Mouse (Mus musculus) liver, postnatal 0 days (tissue): Measurements from ENCODE around the gene Cebpz. TPM values are rescaled to one million over a fixed set of nuclear protein-coding genes. Genes with fewer than 3 reads are reported as not detected.

ENCODE experiments used
- ATAC-seq: fragments of 200-750 bp; cut with Nextera tagmentation; 2 replicates; pipeline ENCODE4 v1.8.0; 2017; ENCODE audit warnings: mild to moderate bottlenecking, moderate library complexity
- DNase-seq: peaks from one replicate; pipeline ENCODE4 v3.0.0-alpha.2; 2016
- H3K27ac ChIP-seq: fragments of 300-500 bp; sonication (generic); 2 replicates; pipeline ENCODE4 v1.5.1; 2014; ENCODE audit warnings: antibody characterized with exemption, moderate library complexity, mild to moderate bottlenecking, low read depth
- H3K27me3 ChIP-seq: fragments of 300-500 bp; sonication (generic); 2 replicates; pipeline ENCODE4 v1.6.1; 2014; ENCODE audit warnings: low read length, control low read depth, mixed read lengths; ENCODE audit not compliant: insufficient read depth
- H3K36me3 ChIP-seq: fragments of 300-500 bp; sonication (generic); replicated peaks from 2 replicates; pipeline ENCODE4 v1.6.1; 2014; ENCODE audit warnings: mild to moderate bottlenecking, control low read depth, low read length, moderate library complexity, mixed read lengths; ENCODE audit not compliant: insufficient read depth
- H3K4me1 ChIP-seq: fragments of 300-500 bp; sonication (generic); 2 replicates; pipeline ENCODE4 v1.6.1; 2014; ENCODE audit warnings: antibody characterized with exemption, mild to moderate bottlenecking, control low read depth; ENCODE audit not compliant: insufficient read depth
- H3K4me2 ChIP-seq: fragments of 300-500 bp; sonication (generic); 2 replicates; pipeline ENCODE4 v1.6.1; 2014; ENCODE audit warnings: low read depth, mild to moderate bottlenecking, low read length, moderate library complexity, mixed read lengths
- H3K4me3 ChIP-seq: fragments of 300-500 bp; sonication (generic); 2 replicates; pipeline ENCODE4 v1.5.1; 2014; ENCODE audit warnings: low read depth, low read length
- H3K9ac ChIP-seq: fragments of 300-500 bp; sonication (generic); replicated peaks from 2 replicates; pipeline ENCODE4 v1.6.1; 2014; ENCODE audit warnings: mild to moderate bottlenecking, moderate library complexity
- H3K9me3 ChIP-seq: fragments of 300-500 bp; sonication (generic); 2 replicates; pipeline ENCODE4 v1.6.1; 2016; ENCODE audit warnings: mild to moderate bottlenecking, control low read depth, low read length, mixed read lengths
- CTCF ChIP-seq: sonication (generic); IDR thresholded peaks from 2 replicates; pipeline ENCODE4 v1.5.1; 2016; ENCODE audit warnings: antibody characterized with exemption, low read depth
- EP300 ChIP-seq: IDR thresholded peaks from 2 replicates; pipeline ENCODE4 v1.6.1; 2016; ENCODE audit warnings: antibody characterized with exemption, low read depth, mild to moderate bottlenecking
- WGBS: fragments of 180-500 bp; shearing (Covaris S2); extraction: QIAGEN DNeasy Blood & Tissue Kit; methylation state at CpG from one replicate; pipeline ENCODE4 v1.1.7; 2014; ENCODE audit not compliant: insufficient replicate concordance; 5-methylcytosine and 5-hydroxymethylcytosine counted together
- polyA plus RNA-seq: library from polyadenylated mRNA; unstranded; fragments of >200 nt; fragmentation: Nextera tagmentation; extraction: Ambion mirVana; gene quantifications from 2 replicates; pipeline ENCODE4 v1.2.1, GENCODE M21; 2015

Gene Cebpz
- polyA plus RNA-seq, 1 experiment from 2014 or later = 34.6 TPM

GRCm38 (mm10) chr17:78937229-78937853 lies 475 bp upstream of the Cebpz start:
- Histone ChIP-seq H3K4me1 (peaks cover 14% of the 10 kb centered on the region), H3K4me3 (peak overlapping the region; percentile 88), H3K36me3 (peaks cover 40% of the 10 kb centered on the region), H3K9me3 (no peaks in the 10 kb centered on the region), H3K27me3 (no peaks in the 10 kb centered on the region), H3K9ac (peak overlapping the region; percentile 86), H3K27ac (peak overlapping the region; percentile 41; the same call in 1 of the 2 replicates), H3K4me2 (peak overlapping the region; percentile 80)
- 10% methylated on average over 26 of the region's 26 CpGs for WGBS
- DNase-seq = peak; percentile 18
- ATAC-seq = peak; percentile 18; the same call in 1 of the 2 replicates
- TF ChIP-seq CTCF = no peak
- no peak for TF ChIP-seq EP300

- Histone ChIP-seq H3K27me3 (no peaks in the 10 kb centered on the region), H3K9ac (peak overlapping the region; percentile 86), H3K4me3 (peak overlapping the region; percentile 88), H3K4me2 (peak overlapping the region; percentile 80), H3K9me3 (no peaks in the 10 kb centered on the region), H3K27ac (peak overlapping the region; percentile 70; the same call in 1 of the 2 replicates), H3K4me1 (peaks cover 14% of the 10 kb centered on the region), H3K36me3 (peaks cover 44% of the 10 kb centered on the region)
- DNase-seq (no peak), ATAC-seq (no peak)
- 32% methylated on average over 2 of the region's 2 CpGs for WGBS
- no peak for TF ChIP-seq EP300
Observed at GRCm38 (mm10) chr17:78935857-78936256, 1.0 kb downstream of the Cebpz start.

DNA sequence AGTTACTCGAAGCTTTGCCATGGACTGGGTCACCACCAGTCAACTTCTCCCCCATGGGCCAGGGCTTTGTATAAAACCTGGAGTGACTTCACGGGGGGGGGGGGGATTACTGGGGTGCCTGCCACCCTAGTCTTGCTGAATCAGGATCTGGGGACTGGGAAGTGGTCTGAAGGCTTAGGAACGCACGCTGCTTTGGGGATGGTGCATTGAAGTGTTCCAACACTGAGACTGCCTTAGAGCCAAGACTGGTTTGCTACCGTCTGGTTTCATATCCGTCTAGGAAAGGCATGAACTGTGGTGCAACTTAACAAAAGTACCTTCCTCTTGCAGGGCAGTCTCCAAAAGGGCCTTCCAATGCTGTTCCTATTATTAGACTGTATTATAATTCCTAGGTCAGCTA lies 19.2 kb downstream of the Cebpz start:
- Histone ChIP-seq H3K9me3 (no peaks in the 10 kb centered on the region), H3K4me2 (peak overlapping the region; percentile 87), H3K27me3 (no peaks in the 10 kb centered on the region), H3K27ac (no peak overlapping the region), H3K9ac (no peak overlapping the region), H3K4me1 (peaks cover 18% of the 10 kb centered on the region), H3K4me3 (peak overlapping the region; percentile 70; the same call in 1 of the 2 replicates), H3K36me3 (peaks cover 34% of the 10 kb centered on the region)
- ATAC-seq (no peak), DNase-seq (peak; percentile 14)
- TF ChIP-seq EP300 (no peak), CTCF (no peak)
- 53% methylated on average over 6 of the region's 6 CpGs for WGBS

GRCm38 (mm10) chr17:78916899-78917298 lies 20.0 kb downstream of the Cebpz start:
- no peaks in the 10 kb centered on the region for H3K27me3 ChIP-seq
- H3K9me3 ChIP-seq = no peaks in the 10 kb centered on the region
- peak overlapping the region; percentile 70 for H3K4me3 ChIP-seq
- peaks cover 27% of the 10 kb centered on the region for H3K36me3 ChIP-seq
- peak overlapping the region; percentile 80 for H3K9ac ChIP-seq
- ATAC-seq = no peak
- no peak for DNase-seq
- WGBS = 2% methylated on average over 11 of the region's 11 CpGs
- H3K27ac ChIP-seq = peak overlapping the region; percentile 87
- peak overlapping the region; percentile 87 for H3K4me2 ChIP-seq
- TF ChIP-seq EP300 (no peak), CTCF (no peak)
- peaks cover 18% of the 10 kb centered on the region for H3K4me1 ChIP-seq

- H3K9ac ChIP-seq = peak within 1 kb of the TSS; percentile 80
- H3K4me2 ChIP-seq = peak within 1 kb of the TSS; percentile 87
- H3K4me3 ChIP-seq = peak within 1 kb of the TSS; percentile 70
- H3K9me3 ChIP-seq = no peaks in the 10 kb centered on the region
- DNase-seq (peak; percentile 96), ATAC-seq (peak; percentile 91)
- WGBS = under 1% methylated on average over 37 of the region's 37 CpGs
- no peak for TF ChIP-seq CTCF
- no peak for TF ChIP-seq EP300
- H3K27ac ChIP-seq = peak within 1 kb of the TSS; percentile 87
- H3K4me1 ChIP-seq = peaks cover 18% of the 10 kb centered on the region
- peaks cover 22% of the 10 kb centered on the region for H3K36me3 ChIP-seq
- H3K27me3 ChIP-seq = no peaks in the 10 kb centered on the region
Observed at GRCm38 (mm10) chr17:78916369-78916813, 20.5 kb downstream of the Cebpz start, which contains the start of gene Cebpzos. Cebpzos (plus strand) TSS chr17:78916500.

- H3K4me3 ChIP-seq = peak overlapping the region; percentile 70
- WGBS = 49% methylated on average over 6 of the region's 6 CpGs
- no peak for DNase-seq
- peak overlapping the region; percentile 87 for H3K4me2 ChIP-seq
- ATAC-seq = no peak
- peaks cover 18% of the 10 kb centered on the region for H3K36me3 ChIP-seq
- H3K9ac ChIP-seq = peak overlapping the region; percentile 80; the same call in 1 of the 2 replicates
- H3K27me3 ChIP-seq = no peaks in the 10 kb centered on the region
- peaks cover 18% of the 10 kb centered on the region for H3K4me1 ChIP-seq
- H3K27ac ChIP-seq = peak overlapping the region; percentile 87
- H3K9me3 ChIP-seq = no peaks in the 10 kb centered on the region
- TF ChIP-seq CTCF (no peak), EP300 (no peak)
Observed at GRCm38 (mm10) chr17:78915772-78916171, 21.1 kb downstream of the Cebpz start.
